18 mouse cellular contexts compared by ENCODE assay signal in genomic region chr19:32227175-32227574, GRCm38 (mm10).
DNase-seq lines count a peak whose midpoint lies in the region; ATAC-seq and TF ChIP-seq lines count a peak whose summit lies in the region.
"Had no signal": no experiment of that assay in that cellular context is flagged by ENCODE, and none has a peak within 500 bp of the region (broad histone marks: within the 10 kb centered on the region; RNA-seq: fewer than 3 reads in every experiment).

No protein-coding gene starts in this region.

- H3K4me2 ChIP-seq in liver, embryonic 12.5 days = no peak overlapping the region
- H3K4me2 ChIP-seq in liver, embryonic 11.5 days = no peak overlapping the region
- H3K4me2 ChIP-seq in liver, embryonic 16.5 days (ENCODE audit: low read depth, low read length) = no peak overlapping the region; the same call in 1 of the 2 replicates
- H3K4me2 ChIP-seq in midbrain, embryonic 11.5 days = no peak overlapping the region
- H3K4me2 ChIP-seq: embryonic facial prominence, embryonic 15.5 days; forebrain, embryonic 13.5 days; heart, embryonic 13.5 days had no signal

- peaks cover 76% of the 10 kb centered on the region for H3K4me1 ChIP-seq in liver, embryonic 12.5 days
- H3K4me1 ChIP-seq in liver, embryonic 11.5 days (replicated peaks; ENCODE audit: control insufficient read depth, insufficient read depth, low read length) = peaks cover 16% of the 10 kb centered on the region
- peaks cover 79% of the 10 kb centered on the region for H3K4me1 ChIP-seq in erythroblast, embryonic 14.5 days (ENCODE audit: control insufficient read depth)
- H3K4me1 ChIP-seq in liver, embryonic 16.5 days (ENCODE audit: control insufficient read depth, low read depth, low read length) = peaks cover 53% of the 10 kb centered on the region
- no peaks in the 10 kb centered on the region for H3K4me1 ChIP-seq in midbrain, embryonic 11.5 days (ENCODE audit: control insufficient read depth, insufficient read depth, low read length)
- H3K4me1 ChIP-seq in kidney, adult 2 months (ENCODE audit: control insufficient read depth, insufficient read depth, low read length) = no peaks in the 10 kb centered on the region; the same call in 1 of the 2 replicates
- H3K4me1 ChIP-seq: forebrain, embryonic 13.5 days had no signal

- peak; percentile 60 for ATAC-seq in liver, embryonic 12.5 days
- ATAC-seq in liver, embryonic 11.5 days (replicated peaks; ENCODE audit: low FRiP score) = no peak
- ATAC-seq in liver, embryonic 16.5 days (ENCODE audit: low read depth) = peak; percentile 77
- ATAC-seq in midbrain, embryonic 11.5 days (ENCODE audit: low FRiP score) = no peak
- ATAC-seq: forebrain, embryonic 13.5 days; forebrain, postnatal 0 days had no signal

- no peaks in the 10 kb centered on the region for H3K27me3 ChIP-seq in liver, embryonic 12.5 days (replicated peaks)
- H3K27me3 ChIP-seq in liver, embryonic 11.5 days (replicated peaks; ENCODE audit: control insufficient read depth, insufficient read depth, low read length) = no peaks in the 10 kb centered on the region
- H3K27me3 ChIP-seq in erythroblast, embryonic 14.5 days (ENCODE audit: control insufficient read depth) = no peaks in the 10 kb centered on the region
- H3K27me3 ChIP-seq in liver, embryonic 16.5 days (ENCODE audit: control insufficient read depth, insufficient read depth, low read depth, low read length) = no peaks in the 10 kb centered on the region
- no peaks in the 10 kb centered on the region for H3K27me3 ChIP-seq in midbrain, embryonic 11.5 days (ENCODE audit: control insufficient read depth, insufficient read depth, low read length)
- H3K27me3 ChIP-seq in kidney, adult 2 months (replicated peaks; ENCODE audit: control insufficient read depth, insufficient read depth, low read length) = no peaks in the 10 kb centered on the region
- H3K27me3 ChIP-seq: embryonic facial prominence, embryonic 15.5 days; forebrain, embryonic 13.5 days; heart, embryonic 13.5 days had no signal

- H3K9me3 ChIP-seq in liver, embryonic 12.5 days (replicated peaks) = no peaks in the 10 kb centered on the region
- H3K9me3 ChIP-seq in liver, embryonic 11.5 days (ENCODE audit: control insufficient read depth, low read length) = no peaks in the 10 kb centered on the region
- peaks cover 4% of the 10 kb centered on the region for H3K9me3 ChIP-seq in erythroblast, embryonic 14.5 days (ENCODE audit: control insufficient read depth, low read length)
- H3K9me3 ChIP-seq in liver, embryonic 16.5 days (replicated peaks; ENCODE audit: control insufficient read depth, low read length) = no peaks in the 10 kb centered on the region
- no peaks in the 10 kb centered on the region for H3K9me3 ChIP-seq in midbrain, embryonic 11.5 days (ENCODE audit: control insufficient read depth, low read length)
- H3K9me3 ChIP-seq: embryonic facial prominence, embryonic 15.5 days; forebrain, embryonic 13.5 days; heart, embryonic 13.5 days had no signal

- no peak overlapping the region for H3K4me3 ChIP-seq in liver, embryonic 12.5 days
- no peak overlapping the region for H3K4me3 ChIP-seq in liver, embryonic 11.5 days (ENCODE audit: low read depth, low read length)
- H3K4me3 ChIP-seq in erythroblast, embryonic 14.5 days (replicated peaks) = peak overlapping the region; percentile 12
- H3K4me3 ChIP-seq in liver, embryonic 16.5 days (ENCODE audit: low read depth, low read length) = no peak overlapping the region
- H3K4me3 ChIP-seq in midbrain, embryonic 11.5 days (ENCODE audit: low read depth, low read length) = no peak overlapping the region
- no peak overlapping the region for H3K4me3 ChIP-seq in kidney, adult 2 months (ENCODE audit: insufficient read depth, low read depth, low read length)
- H3K4me3 ChIP-seq: embryonic facial prominence, embryonic 15.5 days; forebrain, embryonic 13.5 days; gastrocnemius, adult 2 months; heart, embryonic 13.5 days had no signal

- WGBS in liver, embryonic 12.5 days (ENCODE audit: insufficient replicate concordance) = 72% methylated on average over 2 of the region's 2 CpGs
- 85% methylated on average over 2 of the region's 2 CpGs for WGBS in liver, embryonic 11.5 days
- WGBS in liver, embryonic 16.5 days (ENCODE audit: insufficient replicate concordance) = 52% methylated on average over 2 of the region's 2 CpGs
- WGBS in midbrain, embryonic 11.5 days = 98% methylated on average over 2 of the region's 2 CpGs
- 93% methylated on average over 2 of the region's 2 CpGs for WGBS in kidney, adult 2 months

- TF ChIP-seq CTCF in kidney, adult 2 months (conservative IDR thresholded peaks at IDR 0.05; ENCODE audit: insufficient read depth, insufficient read length, low read depth, low read length) = no peak

- H3K27ac ChIP-seq in liver, embryonic 12.5 days = peak overlapping the region; percentile 54; the same call in 1 of the 2 replicates
- no peak overlapping the region for H3K27ac ChIP-seq in liver, embryonic 11.5 days (ENCODE audit: low read depth, low read length)
- H3K27ac ChIP-seq in liver, embryonic 16.5 days (ENCODE audit: low read length) = peak overlapping the region; percentile 43
- H3K27ac ChIP-seq in midbrain, embryonic 11.5 days (ENCODE audit: low read depth, low read length) = no peak overlapping the region
- H3K27ac ChIP-seq in kidney, adult 2 months (ENCODE audit: insufficient read depth, low read depth, low read length) = no peak overlapping the region
- H3K27ac ChIP-seq: embryonic facial prominence, embryonic 15.5 days; forebrain, embryonic 13.5 days; gastrocnemius, adult 2 months; heart, embryonic 13.5 days had no signal

- no peak overlapping the region for H3K9ac ChIP-seq in liver, embryonic 12.5 days
- H3K9ac ChIP-seq in liver, embryonic 11.5 days (ENCODE audit: low read depth, low read length) = no peak overlapping the region
- H3K9ac ChIP-seq in liver, embryonic 16.5 days (ENCODE audit: low read depth, low read length) = no peak overlapping the region
- no peak overlapping the region for H3K9ac ChIP-seq in midbrain, embryonic 11.5 days (ENCODE audit: low read length)
- H3K9ac ChIP-seq: embryonic facial prominence, embryonic 15.5 days; forebrain, embryonic 13.5 days; forebrain, postnatal 0 days; heart, embryonic 13.5 days had no signal

- peaks cover 49% of the 10 kb centered on the region for H3K36me3 ChIP-seq in liver, embryonic 12.5 days
- peaks cover 2% of the 10 kb centered on the region; the same call in 1 of the 2 replicates for H3K36me3 ChIP-seq in liver, embryonic 11.5 days (ENCODE audit: control insufficient read depth, insufficient read depth, low read length)
- peaks cover 86% of the 10 kb centered on the region for H3K36me3 ChIP-seq in erythroblast, embryonic 14.5 days (ENCODE audit: control insufficient read depth)
- peaks cover 8% of the 10 kb centered on the region; the same call in 1 of the 2 replicates for H3K36me3 ChIP-seq in liver, embryonic 16.5 days (ENCODE audit: control insufficient read depth, insufficient read depth)
- H3K36me3 ChIP-seq in midbrain, embryonic 11.5 days (ENCODE audit: control insufficient read depth, insufficient read depth, low read length) = no peaks in the 10 kb centered on the region
- no peaks in the 10 kb centered on the region for H3K36me3 ChIP-seq in kidney, adult 2 months (ENCODE audit: control insufficient read depth, insufficient read depth, low read length)

- no peak for TF ChIP-seq POLR2A in kidney, adult 2 months (IDR thresholded peaks at IDR 0.05; ENCODE audit: low read depth, low read length)

- no peak for DNase-seq in liver, embryonic 11.5 days (ENCODE audit: low spot score)
- no peak for DNase-seq in thymus, postnatal 4 days
- DNase-seq in midbrain, embryonic 11.5 days (ENCODE audit: low spot score, missing footprints) = no peak
- no peak for DNase-seq in kidney, adult 2 months
- DNase-seq: adrenal gland, postnatal 10 days; cerebellum, adult 11 months; cerebellum, adult 8-10 months; cerebellum, postnatal 14 days; embryo, embryonic 11 days; forebrain, postnatal 0 days; gastrocnemius, adult 2 months; heart, postnatal 36 days had no signal

Comparison
In these comparisons a context has a peak if more than half of its experiments do, and no peak if none do; other contexts are left out.
1. ATAC-seq: peak in liver, embryonic 12.5 days (single experiment) and liver, embryonic 16.5 days (single experiment); none in liver, embryonic 11.5 days (single experiment) and midbrain, embryonic 11.5 days (single experiment).
2. H3K27ac ChIP-seq: peak in liver, embryonic 12.5 days (single experiment) and liver, embryonic 16.5 days (single experiment); none in liver, embryonic 11.5 days (single experiment), midbrain, embryonic 11.5 days (single experiment) and kidney, adult 2 months (single experiment).